Mouse (Mus musculus) lung, postnatal 25 days (tissue): ENCODE data around the gene Tlx1.
A peak's percentile ranks its signal among the peaks of the same experiment; 100 is the strongest.

Experiments used
- DNase-seq: peaks from one replicate; pipeline ENCODE4 v3.0.0; 2022; ENCODE audit warnings: low spot score

The Tlx1 gene

GRCm38 (mm10) chr19:45158896-45159295, 8.4 kb downstream of the Tlx1 start:
- no peak for DNase-seq

GRCm38 (mm10) chr19:45159491-45159890, 9.0 kb downstream of the Tlx1 start:
- no peak for DNase-seq

GRCm38 (mm10) chr19:45159991-45160390, 9.5 kb downstream of the Tlx1 start:
- DNase-seq: no peak

- no peak for DNase-seq
These were observed 10.0 kb downstream of the Tlx1 start for GRCm38 (mm10) chr19:45160523-45160922.

GRCm38 (mm10) chr19:45161093-45161492, 10.6 kb downstream of the Tlx1 start:
- DNase-seq: peak; percentile 59

DNA sequence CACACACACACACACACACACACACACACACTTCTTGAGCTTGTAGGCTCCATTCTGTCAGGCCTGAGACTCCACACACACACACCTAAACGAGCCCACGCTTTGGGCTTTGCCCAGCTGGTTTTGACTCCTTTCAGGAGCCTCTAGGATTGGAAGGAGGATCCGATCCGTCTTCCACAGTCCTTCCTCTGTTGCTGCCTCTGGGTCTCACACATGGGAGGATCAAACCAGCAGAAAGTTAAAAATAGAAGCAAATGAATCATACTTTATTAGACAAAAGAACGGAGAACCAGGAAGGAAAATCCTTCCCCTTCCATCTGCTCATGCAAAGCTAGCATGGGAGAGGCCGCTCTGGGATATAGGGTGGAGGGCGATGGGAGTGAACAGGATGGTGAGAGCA, 11.7 kb downstream of the Tlx1 start:
- no peak for DNase-seq

GRCm38 (mm10) chr19:45162871-45163270, 12.4 kb downstream of the Tlx1 start:
- no peak for DNase-seq

GRCm38 (mm10) chr19:45170451-45170850, 20.0 kb downstream of the Tlx1 start:
- no peak for DNase-seq

DNA sequence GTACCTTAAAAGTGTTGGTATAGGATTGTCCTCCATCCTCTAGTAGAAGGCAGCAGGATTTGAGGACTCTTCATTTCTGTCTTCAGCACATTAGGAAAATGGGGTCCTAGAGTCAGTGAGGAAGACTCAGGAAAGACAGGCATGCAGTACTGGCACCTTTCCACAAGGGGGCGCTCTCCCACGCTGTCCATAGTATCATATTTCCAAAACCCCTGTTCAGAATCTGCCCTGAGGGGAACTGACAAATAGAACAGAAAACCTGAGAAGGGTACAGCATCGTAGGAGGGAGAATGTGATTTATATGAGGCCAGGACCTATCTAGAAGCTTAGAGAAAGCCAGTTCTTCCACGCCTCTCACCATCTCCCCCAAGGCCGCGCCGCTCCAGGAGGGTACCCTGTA, 24.3 kb downstream of the Tlx1 start:
- no peak for DNase-seq

GRCm38 (mm10) chr19:45176269-45176668, 25.8 kb downstream of the Tlx1 start:
- DNase-seq: peak; percentile 8

GRCm38 (mm10) chr19:45177004-45177737, 26.7 kb downstream of the Tlx1 start:
- DNase-seq: peak; percentile 44

- no peak for DNase-seq
These were observed 29.0 kb downstream of the Tlx1 start for GRCm38 (mm10) chr19:45179451-45179850.

GRCm38 (mm10) chr19:45180447-45180846, 30.0 kb downstream of the Tlx1 start:
- DNase-seq: no peak

GRCm38 (mm10) chr19:45194651-45195050, 44.2 kb downstream of the Tlx1 start:
- DNase-seq: no peak

- no peak for DNase-seq
These were observed 46.5 kb downstream of the Tlx1 start for GRCm38 (mm10) chr19:45196967-45197366.

GRCm38 (mm10) chr19:45205311-45206105, 55.0 kb downstream of the Tlx1 start:
- DNase-seq: no peak
